Mouse (Mus musculus): ENCODE measurements around the gene Ogt. TPM values are rescaled to one million over a fixed set of nuclear protein-coding genes. Genes with fewer than 3 reads are reported as not detected.

Gene Ogt
- polyA plus RNA-seq (2012; rRNA removed) = 54.3 and 63.7 TPM in 2 replicates

- Histone ChIP-seq H3K4me3 (ENCODE audit: extremely low read depth, insufficient read depth, insufficient read length) (peak within 1 kb of the TSS; percentile 95), H3K27me3 (ENCODE audit: control insufficient read depth, insufficient read depth, low read length) (no peaks in the 10 kb centered on the region), H3K36me3 (ENCODE audit: control insufficient read depth, insufficient read depth, low read length) (peaks cover 2% of the 10 kb centered on the region; the same call in 1 of the 2 replicates), H3K27ac (ENCODE audit: insufficient read depth, low read length) (peak within 1 kb of the TSS; percentile 85), H3K4me1 (ENCODE audit: control insufficient read depth, insufficient read depth, insufficient read length) (peaks cover 2% of the 10 kb centered on the region; the same call in 1 of the 2 replicates)
- TF ChIP-seq POLR2A (IDR thresholded peaks at IDR 0.05; ENCODE audit: low read depth, low read length) (peak; percentile 45; the same call in 1 of the 2 replicates), CTCF (IDR thresholded peaks at IDR 0.05; ENCODE audit: extremely low read depth, insufficient read depth, insufficient read length, insufficient replicate concordance) (no peak)
- peak; percentile 83 to 95 for DNase-seq (ENCODE audit: low read depth in 1 of 2, low spot score in 2 of 2)
- WGBS = 33% methylated on average over 24 of the region's 24 CpGs
These were observed at the start of gene Ogt for GRCm38 (mm10) chrX:101639741-101640166. Gene Ogt, plus strand, starts transcription at chrX:101640060.

GRCm38 (mm10) chrX:101616183-101616582 is 23.7 kb upstream of the Ogt start:
- Histone ChIP-seq H3K4me3 (ENCODE audit: extremely low read depth, insufficient read depth, insufficient read length) (no peak overlapping the region), H3K27ac (ENCODE audit: insufficient read depth, low read length) (no peak overlapping the region), H3K4me1 (ENCODE audit: control insufficient read depth, insufficient read depth, insufficient read length) (no peaks in the 10 kb centered on the region), H3K36me3 (ENCODE audit: control insufficient read depth, insufficient read depth, low read length) (no peaks in the 10 kb centered on the region), H3K27me3 (ENCODE audit: control insufficient read depth, insufficient read depth, low read length) (no peaks in the 10 kb centered on the region)
- TF ChIP-seq POLR2A (IDR thresholded peaks at IDR 0.05; ENCODE audit: low read depth, low read length) (no peak), CTCF (IDR thresholded peaks at IDR 0.05; ENCODE audit: extremely low read depth, insufficient read depth, insufficient read length, insufficient replicate concordance) (no peak)
- DNase-seq (ENCODE audit: low read depth in 1 of 2, low spot score in 2 of 2) = no peak
- 85% methylated on average over 3 of the region's 3 CpGs for WGBS

- H3K36me3 ChIP-seq (ENCODE audit: control insufficient read depth, insufficient read depth, low read length) = no peaks in the 10 kb centered on the region
- WGBS = 83% methylated on average over 10 of the region's 10 CpGs
- no peak for DNase-seq (ENCODE audit: low read depth in 1 of 2, low spot score in 2 of 2)
- no peaks in the 10 kb centered on the region for H3K4me1 ChIP-seq (ENCODE audit: control insufficient read depth, insufficient read depth, insufficient read length)
- no peak overlapping the region for H3K27ac ChIP-seq (ENCODE audit: insufficient read depth, low read length)
- TF ChIP-seq POLR2A (IDR thresholded peaks at IDR 0.05; ENCODE audit: low read depth, low read length) (no peak), CTCF (IDR thresholded peaks at IDR 0.05; ENCODE audit: extremely low read depth, insufficient read depth, insufficient read length, insufficient replicate concordance) (no peak)
- no peak overlapping the region for H3K4me3 ChIP-seq (ENCODE audit: extremely low read depth, insufficient read depth, insufficient read length)
- H3K27me3 ChIP-seq (ENCODE audit: control insufficient read depth, insufficient read depth, low read length) = no peaks in the 10 kb centered on the region
These were observed 22.0 kb upstream of the Ogt start for GRCm38 (mm10) chrX:101617889-101618288.

- Histone ChIP-seq H3K4me1 (ENCODE audit: control insufficient read depth, insufficient read depth, insufficient read length) (no peaks in the 10 kb centered on the region), H3K27ac (ENCODE audit: insufficient read depth, low read length) (no peak overlapping the region), H3K4me3 (ENCODE audit: extremely low read depth, insufficient read depth, insufficient read length) (no peak overlapping the region), H3K36me3 (ENCODE audit: control insufficient read depth, insufficient read depth, low read length) (no peaks in the 10 kb centered on the region), H3K27me3 (ENCODE audit: control insufficient read depth, insufficient read depth, low read length) (no peaks in the 10 kb centered on the region)
- TF ChIP-seq POLR2A (IDR thresholded peaks at IDR 0.05; ENCODE audit: low read depth, low read length) (no peak), CTCF (IDR thresholded peaks at IDR 0.05; ENCODE audit: extremely low read depth, insufficient read depth, insufficient read length, insufficient replicate concordance) (no peak)
- 54% methylated on average over 6 of the region's 6 CpGs for WGBS
- DNase-seq (ENCODE audit: low read depth in 1 of 2, low spot score in 2 of 2) = no peak
These were observed 19.5 kb upstream of the Ogt start for GRCm38 (mm10) chrX:101620317-101620716.

- Histone ChIP-seq H3K27me3 (ENCODE audit: control insufficient read depth, insufficient read depth, low read length) (no peaks in the 10 kb centered on the region), H3K4me1 (ENCODE audit: control insufficient read depth, insufficient read depth, insufficient read length) (no peaks in the 10 kb centered on the region), H3K4me3 (ENCODE audit: extremely low read depth, insufficient read depth, insufficient read length) (no peak overlapping the region), H3K27ac (ENCODE audit: insufficient read depth, low read length) (no peak overlapping the region), H3K36me3 (ENCODE audit: control insufficient read depth, insufficient read depth, low read length) (no peaks in the 10 kb centered on the region)
- TF ChIP-seq POLR2A (IDR thresholded peaks at IDR 0.05; ENCODE audit: low read depth, low read length) = no peak
- no peak for TF ChIP-seq CTCF (IDR thresholded peaks at IDR 0.05; ENCODE audit: extremely low read depth, insufficient read depth, insufficient read length, insufficient replicate concordance)
- no peak for DNase-seq (ENCODE audit: low read depth in 1 of 2, low spot score in 2 of 2)
- WGBS = 57% methylated on average over 3 of the region's 3 CpGs
These were observed 17.3 kb upstream of the Ogt start for GRCm38 (mm10) chrX:101622539-101622938.

GRCm38 (mm10) chrX:101636821-101637525 is 2.9 kb upstream of the Ogt start:
- no peak for DNase-seq (ENCODE audit: low read depth in 1 of 2, low spot score in 2 of 2)
- Histone ChIP-seq H3K27me3 (ENCODE audit: control insufficient read depth, insufficient read depth, low read length) (no peaks in the 10 kb centered on the region), H3K4me3 (ENCODE audit: extremely low read depth, insufficient read depth, insufficient read length) (no peak overlapping the region), H3K36me3 (ENCODE audit: control insufficient read depth, insufficient read depth, low read length) (no peaks in the 10 kb centered on the region), H3K4me1 (ENCODE audit: control insufficient read depth, insufficient read depth, insufficient read length) (no peaks in the 10 kb centered on the region; the same call in 1 of the 2 replicates), H3K27ac (ENCODE audit: insufficient read depth, low read length) (no peak overlapping the region)
- WGBS = 72% methylated on average over 8 of the region's 9 CpGs
- TF ChIP-seq CTCF (IDR thresholded peaks at IDR 0.05; ENCODE audit: extremely low read depth, insufficient read depth, insufficient read length, insufficient replicate concordance) (no peak), POLR2A (IDR thresholded peaks at IDR 0.05; ENCODE audit: low read depth, low read length) (no peak)

GRCm38 (mm10) chrX:101638856-101639255 is 1.0 kb upstream of the Ogt start:
- H3K36me3 ChIP-seq (ENCODE audit: control insufficient read depth, insufficient read depth, low read length) = peaks cover under 1% of the 10 kb centered on the region; the same call in 1 of the 2 replicates
- WGBS = 34% methylated on average over 3 of the region's 3 CpGs
- TF ChIP-seq CTCF (IDR thresholded peaks at IDR 0.05; ENCODE audit: extremely low read depth, insufficient read depth, insufficient read length, insufficient replicate concordance) = no peak
- TF ChIP-seq POLR2A (IDR thresholded peaks at IDR 0.05; ENCODE audit: low read depth, low read length) = no peak
- peaks cover 2% of the 10 kb centered on the region; the same call in 1 of the 2 replicates for H3K4me1 ChIP-seq (ENCODE audit: control insufficient read depth, insufficient read depth, insufficient read length)
- no peak for DNase-seq (ENCODE audit: low read depth in 1 of 2, low spot score in 2 of 2)
- no peak overlapping the region; the same call in 1 of the 2 replicates for H3K27ac ChIP-seq (ENCODE audit: insufficient read depth, low read length)
- H3K27me3 ChIP-seq (ENCODE audit: control insufficient read depth, insufficient read depth, low read length) = no peaks in the 10 kb centered on the region
- no peak overlapping the region; the same call in 1 of the 2 replicates for H3K4me3 ChIP-seq (ENCODE audit: extremely low read depth, insufficient read depth, insufficient read length)

Data from spleen, adult 2 months (tissue).